Mouse (Mus musculus) right cerebral cortex, postnatal 10 days (tissue): ENCODE measurements around the gene Gm340.

ENCODE experiments used
- DNase-seq, 2 experiments: peaks; one replicate each; pipeline ENCODE4 v3.0.0; 2021; ENCODE audit warnings: low spot score in 2 of 2

Gene Gm340

DNA sequence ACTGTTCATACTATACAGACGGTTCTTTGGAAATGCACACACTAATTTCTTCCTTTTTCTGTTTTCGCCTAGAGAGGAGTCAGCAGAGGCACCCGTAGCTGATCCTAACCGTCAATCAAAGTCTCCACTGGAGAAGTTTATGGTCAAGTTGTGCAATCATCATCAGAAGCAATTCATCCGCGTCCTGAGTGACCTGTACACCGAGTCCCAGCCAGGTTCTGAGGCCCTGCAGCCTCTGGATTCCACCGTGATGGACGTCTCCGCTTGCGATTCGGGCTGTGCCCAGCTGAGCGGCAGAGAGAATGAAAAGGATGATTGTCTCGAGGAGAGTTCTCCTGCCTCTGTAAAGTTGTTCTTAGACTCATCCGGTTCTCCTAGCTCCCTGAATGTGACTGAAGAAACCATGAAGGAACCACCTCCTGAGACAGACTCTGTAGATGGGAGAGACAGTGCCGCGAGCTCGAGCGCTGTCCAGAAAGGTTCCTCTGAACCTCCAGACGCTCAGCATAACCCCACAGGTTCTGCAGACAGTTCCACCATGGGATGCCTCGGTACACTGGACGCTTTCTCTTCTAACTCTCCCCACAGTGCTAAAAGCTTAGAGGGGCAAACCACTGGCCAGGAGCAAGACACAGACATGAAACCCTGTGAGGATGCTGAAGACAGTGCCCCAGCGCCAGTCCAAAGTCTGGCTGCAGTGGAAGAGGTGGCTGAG, at the start of gene Gm340:
Gene Gm340, plus strand, starts transcription at position 665 of the 715 bp plus-strand sequence.
- no peak for DNase-seq

DNA sequence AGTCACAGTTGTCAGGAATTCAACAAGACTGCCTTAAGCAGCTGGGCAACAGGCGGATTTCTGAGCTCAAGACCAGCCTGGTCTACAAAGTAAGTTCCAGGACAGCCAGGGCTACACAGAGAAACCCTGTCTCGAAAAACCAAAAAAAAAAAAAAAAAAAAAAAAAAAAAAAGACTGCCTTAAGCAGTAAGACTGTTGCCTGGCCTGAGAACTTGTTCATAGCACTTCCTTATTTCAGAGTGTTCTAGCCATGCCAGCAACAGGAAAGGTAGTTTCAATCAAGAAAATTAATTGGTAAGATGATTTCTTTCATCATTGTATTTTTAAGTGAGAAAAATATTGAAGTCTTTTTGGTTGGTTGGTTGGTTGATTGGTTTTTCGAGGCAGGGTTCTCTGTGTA, 48.1 kb upstream of the Gm340 start:
- no peak for DNase-seq

DNA sequence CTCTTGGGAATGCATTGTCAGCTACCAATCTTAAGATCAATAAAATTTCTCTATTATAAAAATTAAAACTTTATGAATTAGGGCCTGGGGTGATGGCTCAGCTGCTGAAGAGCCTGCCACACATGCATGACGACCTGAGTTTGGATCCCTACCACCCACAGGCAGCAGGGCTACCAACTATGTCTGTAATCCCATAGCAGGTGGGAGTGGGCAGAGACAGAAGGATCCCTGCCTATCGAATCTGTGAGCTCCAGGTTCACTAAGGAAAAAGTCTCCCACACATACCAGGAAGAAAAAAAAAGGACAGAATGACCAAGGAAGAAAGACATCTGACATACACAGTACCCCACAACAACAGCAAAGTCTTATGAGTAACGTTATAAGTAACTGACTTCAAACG, 25.2 kb upstream of the Gm340 start:
- no peak for DNase-seq

DNA sequence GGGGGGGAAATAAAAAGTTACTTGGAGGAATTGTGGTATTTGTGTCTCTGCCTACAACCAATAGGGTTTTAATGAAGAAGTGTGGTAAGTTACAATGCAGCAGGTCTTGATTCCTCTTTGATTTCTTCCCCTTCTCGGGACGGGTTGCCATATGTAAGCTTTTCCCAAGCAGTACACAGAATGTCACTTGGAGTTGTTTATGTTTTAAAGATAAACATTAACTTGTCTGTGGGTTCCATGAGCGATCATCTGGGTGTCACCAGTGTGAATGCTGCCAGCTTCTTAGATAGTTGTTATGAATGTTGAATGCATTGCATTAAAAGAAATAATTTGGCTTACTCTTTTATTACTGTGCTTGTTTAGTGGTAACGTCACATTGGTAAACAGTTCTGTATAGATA, 24.7 kb upstream of the Gm340 start:
- DNase-seq = peak in 1 of 2 experiments; percentile 8

DNA sequence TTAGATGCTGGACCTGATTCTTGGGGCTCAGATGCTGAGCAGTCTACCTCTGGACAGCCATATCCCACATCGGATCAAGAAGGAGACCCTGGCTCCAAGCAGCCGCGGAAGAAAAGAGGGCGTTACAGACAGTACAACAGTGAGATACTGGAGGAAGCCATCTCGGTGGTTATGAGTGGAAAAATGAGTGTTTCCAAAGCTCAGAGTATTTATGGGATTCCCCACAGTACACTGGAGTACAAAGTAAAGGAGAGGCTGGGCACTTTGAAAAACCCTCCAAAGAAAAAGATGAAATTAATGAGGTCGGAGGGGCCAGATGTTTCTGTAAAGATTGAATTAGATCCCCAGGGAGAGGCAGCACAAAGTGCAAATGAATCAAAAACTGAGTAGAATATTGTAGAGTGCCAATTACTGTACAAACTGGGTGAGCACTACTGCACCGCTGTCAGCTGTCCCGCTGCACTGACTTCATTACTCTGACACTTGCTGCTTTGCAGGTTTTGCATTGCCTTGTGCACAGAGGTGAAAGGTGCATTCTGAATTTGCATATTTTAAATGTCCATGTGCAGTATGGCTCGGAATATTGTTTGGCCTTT, 23.2 kb upstream of the Gm340 start:
- DNase-seq = peak in 1 of 2 experiments; percentile 15

GRCm38 (mm10) chr19:41560856-41561255, 21.3 kb upstream of the Gm340 start:
- peak in 1 of 2 experiments; percentile 1 for DNase-seq

GRCm38 (mm10) chr19:41568791-41569190, 13.4 kb upstream of the Gm340 start:
- no peak for DNase-seq

- DNase-seq = no peak
Measured at GRCm38 (mm10) chr19:41573700-41574099, 8.5 kb upstream of the Gm340 start.

- DNase-seq = no peak
Measured at GRCm38 (mm10) chr19:41577576-41577975, 4.6 kb upstream of the Gm340 start.

DNA sequence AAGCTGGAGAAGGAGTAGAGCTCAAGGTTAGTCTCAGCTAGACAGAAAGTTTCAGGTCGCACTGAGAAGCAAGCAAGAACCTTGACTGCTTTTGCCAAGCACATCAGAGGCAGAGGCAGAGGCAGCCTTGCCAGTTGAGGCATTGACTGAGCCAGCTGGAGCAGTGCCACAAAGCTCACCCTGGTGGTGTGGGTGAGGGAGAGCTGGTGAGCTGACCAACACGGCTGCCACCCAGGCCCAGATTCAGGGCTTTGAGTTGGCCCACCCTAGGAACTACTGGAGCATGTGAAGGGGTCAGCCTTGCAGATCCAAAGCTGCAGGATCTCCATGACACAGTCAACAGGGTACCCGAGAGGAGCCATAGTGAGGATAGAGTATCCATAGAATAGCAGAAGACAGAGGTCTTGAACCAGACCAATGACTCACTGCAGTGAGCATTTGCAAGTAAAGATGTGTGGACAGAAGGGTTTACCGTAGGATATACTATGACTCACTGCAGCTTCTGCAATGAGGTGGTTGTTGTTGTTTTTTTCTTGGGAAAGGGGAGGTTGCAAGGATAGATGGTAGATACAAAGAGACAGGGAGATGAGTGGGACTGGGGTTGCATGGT, 2.8 kb upstream of the Gm340 start:
- DNase-seq = peak; percentile 40 to 62

- no peak for DNase-seq
Measured at GRCm38 (mm10) chr19:41582918-41583514, 846 bp downstream of the Gm340 start.

- no peak for DNase-seq
Measured at GRCm38 (mm10) chr19:41586752-41587151, 4.6 kb downstream of the Gm340 start.

GRCm38 (mm10) chr19:41587431-41588222, 5.5 kb downstream of the Gm340 start:
- DNase-seq = peak in 1 of 2 experiments; percentile 18

DNA sequence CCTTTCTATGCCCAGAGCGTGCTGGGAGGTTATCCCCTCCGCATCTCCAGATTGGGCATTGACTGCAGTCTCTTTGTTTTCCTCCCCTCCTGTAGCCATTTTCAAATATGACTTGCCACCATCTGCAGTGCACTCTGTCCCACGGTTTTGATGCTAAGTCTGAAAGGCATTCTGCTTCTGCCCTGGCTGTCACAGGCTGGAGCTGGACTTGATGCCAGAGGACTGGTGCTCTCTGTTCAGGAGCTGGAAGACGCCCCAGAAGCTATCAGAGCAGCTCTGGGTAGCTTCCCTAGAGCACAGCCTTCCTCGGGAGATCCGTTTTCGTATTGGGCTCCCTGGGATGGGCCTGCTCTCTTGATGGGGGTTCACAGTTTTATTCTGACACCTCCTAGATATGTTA, 6.9 kb downstream of the Gm340 start:
- peak in 1 of 2 experiments; percentile 21 for DNase-seq

GRCm38 (mm10) chr19:41589681-41590080, 7.5 kb downstream of the Gm340 start:
- peak in 1 of 2 experiments; percentile 17 for DNase-seq

- no peak for DNase-seq
Measured at GRCm38 (mm10) chr19:41591808-41592207, 9.6 kb downstream of the Gm340 start.

DNA sequence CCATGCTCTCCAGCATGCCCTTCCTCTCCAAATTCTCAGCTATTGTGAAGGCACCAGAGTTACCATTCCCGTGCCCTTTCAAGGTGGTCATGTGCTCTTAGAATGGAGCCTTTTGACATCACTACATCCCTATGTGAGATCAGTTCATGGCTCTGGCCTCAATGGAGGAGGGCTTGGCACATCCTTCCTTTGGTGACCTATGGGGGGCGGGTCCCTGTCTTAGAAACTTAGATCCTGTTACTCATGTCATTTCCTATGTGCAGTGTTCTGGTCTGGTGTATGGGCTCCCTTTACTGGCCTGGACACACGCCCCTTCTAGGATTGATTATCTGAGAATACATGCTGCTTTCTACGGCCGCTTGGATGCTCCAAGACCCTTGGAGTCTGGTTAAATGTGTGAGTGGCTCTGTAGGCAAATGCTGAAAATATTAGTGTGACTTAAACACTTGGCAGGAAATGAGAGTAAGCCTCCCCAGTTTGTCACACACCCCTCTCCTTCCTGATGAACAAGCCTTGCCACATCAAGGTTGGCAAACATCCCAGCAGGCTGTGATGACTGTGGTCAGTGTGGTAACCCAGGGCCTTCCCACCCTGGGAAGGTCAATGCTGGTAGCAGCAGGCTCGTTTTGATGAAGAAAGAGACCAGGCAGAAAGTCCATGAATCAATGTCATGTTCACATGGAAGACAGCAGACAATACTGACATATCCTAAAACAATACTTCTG, 15.2 kb downstream of the Gm340 start:
- DNase-seq = no peak

GRCm38 (mm10) chr19:41600647-41601046, 18.5 kb downstream of the Gm340 start:
- DNase-seq = no peak

DNA sequence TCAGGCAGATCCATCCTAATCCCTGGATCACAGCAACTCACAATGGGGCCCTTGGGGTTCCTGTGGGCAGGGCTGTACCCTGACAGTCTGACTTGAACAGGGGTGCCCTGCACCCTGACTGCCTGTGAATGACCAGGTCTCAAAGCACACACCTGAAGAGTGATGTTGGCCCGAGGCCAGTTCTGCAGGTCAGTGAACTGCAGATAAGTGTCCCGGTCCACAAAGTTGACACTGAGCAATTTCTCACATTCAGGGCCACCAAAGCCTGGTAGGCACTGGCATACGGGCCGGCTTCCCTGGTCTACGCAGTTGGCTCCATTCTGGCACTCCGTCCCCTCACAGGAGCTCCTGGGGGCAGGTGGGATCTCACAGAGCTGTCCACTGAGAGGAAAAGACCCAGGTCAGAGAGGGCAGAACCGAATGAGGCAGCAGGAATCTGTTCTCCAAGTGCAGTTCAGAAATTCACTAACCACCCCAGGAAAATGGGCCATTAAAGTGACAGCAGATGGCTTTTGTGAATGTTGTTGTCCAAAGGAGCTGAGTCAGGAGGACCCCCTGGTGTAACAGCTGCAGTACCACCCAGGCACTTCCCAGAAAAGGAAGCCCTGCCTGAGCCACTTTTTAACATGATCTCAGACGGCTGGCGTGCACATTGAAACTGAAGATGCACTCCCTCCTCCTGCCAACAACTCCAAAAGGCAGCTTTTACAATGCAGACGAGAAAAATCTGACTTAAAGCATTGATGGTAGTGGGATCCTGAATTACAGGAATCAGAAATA, 24.2 kb downstream of the Gm340 start:
- peak in 1 of 2 experiments; percentile 61 for DNase-seq

GRCm38 (mm10) chr19:41611683-41612082, 29.5 kb downstream of the Gm340 start:
- no peak for DNase-seq
